Mouse (Mus musculus) CH12.LX (cell line): Measurements from ENCODE around the gene Parvg.

Source experiments
- CTCF ChIP-seq, 2 experiments: IDR thresholded peaks in 1 of 2; conservative IDR thresholded peaks in 1 of 2; 2 replicates each; pipeline ENCODE4 v1.5.1; 2011 to 2012; ENCODE audit warnings: low read depth in 2 of 2, low read length in 2 of 2, improper control_type of control experiment in 1 of 2, inconsistent platforms in 1 of 2, mild to moderate bottlenecking in 1 of 2, moderate library complexity in 1 of 2
- ELF1 ChIP-seq: IDR thresholded peaks from 2 replicates; pipeline ENCODE4 v1.6.1; 2014; ENCODE audit warnings: low read depth, mild to moderate bottlenecking, inconsistent platforms, low read length, improper control_type of control experiment
- MAZ ChIP-seq: IDR thresholded peaks from 2 replicates; pipeline ENCODE4 v1.6.1; 2012; ENCODE audit warnings: low read depth, mild to moderate bottlenecking, inconsistent platforms, low read length, improper control_type of control experiment, moderate library complexity
- RAD21 ChIP-seq: IDR thresholded peaks from 2 replicates; pipeline ENCODE4 v1.6.1; 2011; ENCODE audit warnings: low read depth, mild to moderate bottlenecking, low read length, improper control_type of control experiment, moderate library complexity
- SMC3 ChIP-seq: IDR thresholded peaks from 2 replicates; pipeline ENCODE4 v1.6.1; 2011; ENCODE audit warnings: low read depth, low read length, improper control_type of control experiment

GRCm38 (mm10) chr15:84364746-84365145, 40.9 kb downstream of the Parvg start:
- TF ChIP-seq SMC3, result no peak
- no peak for TF ChIP-seq MAZ
- no peak for TF ChIP-seq ELF1
- no peak for TF ChIP-seq RAD21
- no peak for TF ChIP-seq CTCF (conservative IDR thresholded peaks at IDR 0.05 in 1 of 2, IDR thresholded peaks at IDR 0.05 in 1 of 2; ENCODE audit: low read depth in 2 of 2, low read length in 2 of 2)
